Mouse (Mus musculus) forebrain, embryonic 10.5 days (tissue): ENCODE data around the gene Cox10. TPM values are rescaled to one million over a fixed set of nuclear protein-coding genes. Genes with fewer than 3 reads are reported as not detected.

ENCODE experiments used
- DNase-seq: peaks from one replicate; pipeline ENCODE4 v3.0.0-alpha.2; 2017; ENCODE audit warnings: low spot score; ENCODE audit errors: extremely low spot score
- H3K27ac ChIP-seq: fragments of 300-500 bp; sonication (generic); 2 replicates; pipeline ENCODE4 v1.5.1; 2016; ENCODE audit warnings: mild to moderate bottlenecking
- H3K27me3 ChIP-seq: fragments of 300-500 bp; sonication (generic); 2 replicates; pipeline ENCODE4 v1.6.1; 2016; ENCODE audit warnings: mild to moderate bottlenecking; ENCODE audit not compliant: poor library complexity, severe bottlenecking
- H3K36me3 ChIP-seq: fragments of 300-500 bp; sonication (generic); replicated peaks from 2 replicates; pipeline ENCODE4 v1.6.1; 2016; ENCODE audit warnings: mild to moderate bottlenecking, moderate library complexity
- H3K4me1 ChIP-seq: fragments of 300-500 bp; sonication (generic); 2 replicates; pipeline ENCODE4 v1.6.1; 2016
- H3K4me3 ChIP-seq: fragments of 300-500 bp; sonication (generic); 2 replicates; pipeline ENCODE4 v1.5.1; 2016; ENCODE audit warnings: mild to moderate bottlenecking, moderate library complexity
- H3K9me3 ChIP-seq: fragments of 300-500 bp; sonication (generic); 2 replicates; pipeline ENCODE4 v1.6.1; 2016; ENCODE audit warnings: mild to moderate bottlenecking, moderate library complexity
- WGBS: fragments of 180-500 bp; shearing (Covaris S2); methylation state at CpG from one replicate; pipeline ENCODE4 v1.1.7; 2016; 5-methylcytosine and 5-hydroxymethylcytosine counted together
- polyA plus RNA-seq: library from polyadenylated mRNA; unstranded; fragments of >200 nt; fragmentation: Nextera tagmentation; extraction: Ambion mirVana; gene quantifications from 2 replicates; pipeline ENCODE4 v1.2.1, GENCODE M21; 2016

Cox10 gene
- polyA plus RNA-seq, 1 experiment from 2014 or later, result 29.0 TPM

GRCm38 (mm10) chr11:63914388-63914787 is 164.9 kb downstream of the Cox10 start:
- Histone ChIP-seq H3K4me1 (peaks cover 58% of the 10 kb centered on the region), H3K27me3 (peaks cover 99% of the 10 kb centered on the region), H3K36me3 (no peaks in the 10 kb centered on the region), H3K4me3 (peak overlapping the region; percentile 48), H3K9me3 (no peaks in the 10 kb centered on the region), H3K27ac (no peak overlapping the region)
- 3% methylated on average over 20 of the region's 20 CpGs for WGBS
- peak; percentile 72 for DNase-seq

GRCm38 (mm10) chr11:63913936-63914335 is 165.3 kb downstream of the Cox10 start:
- H3K4me3 ChIP-seq, result peak overlapping the region; percentile 48
- whole genome bisulfite sequencing, result 29% methylated on average over 4 of the region's 4 CpGs
- no peaks in the 10 kb centered on the region for H3K9me3 ChIP-seq
- DNase-seq, result no peak
- H3K27ac ChIP-seq, result no peak overlapping the region
- peaks cover 53% of the 10 kb centered on the region for H3K4me1 ChIP-seq
- H3K27me3 ChIP-seq, result peaks cover 96% of the 10 kb centered on the region
- H3K36me3 ChIP-seq, result no peaks in the 10 kb centered on the region

Other genes starting within 250 kb of the Cox10 start
- 4.8 and 5.7 TPM in 2 replicates for gene Hs3st3b1, start 157.2 kb downstream of the Cox10 start, polyA plus RNA-seq